Mouse (Mus musculus): ENCODE measurements at regions not wholly inside any gene's neighbourhood (a gene's known extent, or its start where the extent isn't known, plus 50 kb on each side); places are given as distances from the start of the nearest gene placed in this dataset.

- WGBS: 81% methylated on average over 9 of the region's 9 CpGs
- Histone ChIP-seq H3K4me3 (replicated peaks; ENCODE audit: extremely low read depth, low read depth, low read length) (no peak overlapping the region), H3K4me1 (ENCODE audit: control insufficient read depth, insufficient read depth, low read length) (no peaks in the 10 kb centered on the region)
- no peak for DNase-seq
- no peak for TF ChIP-seq CTCF (IDR thresholded peaks at IDR 0.05; ENCODE audit: insufficient read depth, low read length)
- TF ChIP-seq POLR2A (IDR thresholded peaks at IDR 0.05; ENCODE audit: borderline replicate concordance, extremely low read depth, low read depth, low read length): no peak
These were observed 209.8 kb upstream of the Tshz3 start for GRCm38 (mm10) chr7:36488155-36488554.

GRCm38 (mm10) chr7:36491173-36491581 is 206.7 kb upstream of the Tshz3 start:
- Histone ChIP-seq H3K4me3 (replicated peaks; ENCODE audit: extremely low read depth, low read depth, low read length) (no peak overlapping the region), H3K4me1 (ENCODE audit: control insufficient read depth, insufficient read depth, low read length) (no peaks in the 10 kb centered on the region)
- TF ChIP-seq POLR2A (IDR thresholded peaks at IDR 0.05; ENCODE audit: borderline replicate concordance, extremely low read depth, low read depth, low read length): no peak
- no peak for DNase-seq
- WGBS: 71% methylated on average over 10 of the region's 10 CpGs

GRCm38 (mm10) chr7:36504010-36504875 is 193.7 kb upstream of the Tshz3 start:
- DNase-seq: no peak
- H3K4me1 ChIP-seq (ENCODE audit: control insufficient read depth, insufficient read depth, low read length): no peaks in the 10 kb centered on the region
- 61% methylated on average over 15 of the region's 15 CpGs for WGBS
- no peak overlapping the region for H3K4me3 ChIP-seq (replicated peaks; ENCODE audit: extremely low read depth, low read depth, low read length)
- TF ChIP-seq CTCF (IDR thresholded peaks at IDR 0.05; ENCODE audit: insufficient read depth, low read length) (no peak), POLR2A (IDR thresholded peaks at IDR 0.05; ENCODE audit: borderline replicate concordance, extremely low read depth, low read depth, low read length) (no peak)

GRCm38 (mm10) chr7:36507895-36508431 is 190.0 kb upstream of the Tshz3 start:
- WGBS: 59% methylated on average over 9 of the region's 9 CpGs

GRCm38 (mm10) chr7:36513680-36514079 is 184.2 kb upstream of the Tshz3 start:
- 55% methylated on average over 3 of the region's 3 CpGs for WGBS
- TF ChIP-seq POLR2A (IDR thresholded peaks at IDR 0.05; ENCODE audit: borderline replicate concordance, extremely low read depth, low read depth, low read length) (no peak), CTCF (IDR thresholded peaks at IDR 0.05; ENCODE audit: insufficient read depth, low read length) (no peak)
- no peak for DNase-seq

More at GRCm38 (mm10) chr7:36507895-36508431, 190.0 kb upstream of the Tshz3 start:
- H3K4me1 ChIP-seq (ENCODE audit: control insufficient read depth, insufficient read depth, low read length): no peaks in the 10 kb centered on the region
- no peak for TF ChIP-seq CTCF (IDR thresholded peaks at IDR 0.05; ENCODE audit: insufficient read depth, low read length)
- no peak for TF ChIP-seq POLR2A (IDR thresholded peaks at IDR 0.05; ENCODE audit: borderline replicate concordance, extremely low read depth, low read depth, low read length)
- no peak overlapping the region for H3K4me3 ChIP-seq (replicated peaks; ENCODE audit: extremely low read depth, low read depth, low read length)
- DNase-seq: no peak

GRCm38 (mm10) chr7:36516094-36516663 is 181.7 kb upstream of the Tshz3 start:
- no peak for TF ChIP-seq POLR2A (IDR thresholded peaks at IDR 0.05; ENCODE audit: borderline replicate concordance, extremely low read depth, low read depth, low read length)
- no peak for TF ChIP-seq CTCF (IDR thresholded peaks at IDR 0.05; ENCODE audit: insufficient read depth, low read length)
- WGBS: 53% methylated on average over 7 of the region's 7 CpGs
- Histone ChIP-seq H3K4me3 (replicated peaks; ENCODE audit: extremely low read depth, low read depth, low read length) (no peak overlapping the region), H3K4me1 (ENCODE audit: control insufficient read depth, insufficient read depth, low read length) (no peaks in the 10 kb centered on the region)
- no peak for DNase-seq

More at GRCm38 (mm10) chr7:36513680-36514079, 184.2 kb upstream of the Tshz3 start:
- no peak overlapping the region for H3K4me3 ChIP-seq (replicated peaks; ENCODE audit: extremely low read depth, low read depth, low read length)
- H3K4me1 ChIP-seq (ENCODE audit: control insufficient read depth, insufficient read depth, low read length): no peaks in the 10 kb centered on the region

- Histone ChIP-seq H3K4me1 (ENCODE audit: control insufficient read depth, insufficient read depth, low read length) (no peaks in the 10 kb centered on the region), H3K4me3 (replicated peaks; ENCODE audit: extremely low read depth, low read depth, low read length) (no peak overlapping the region)
- TF ChIP-seq CTCF (IDR thresholded peaks at IDR 0.05; ENCODE audit: insufficient read depth, low read length): no peak
- no peak for TF ChIP-seq POLR2A (IDR thresholded peaks at IDR 0.05; ENCODE audit: borderline replicate concordance, extremely low read depth, low read depth, low read length)
- no peak for DNase-seq
- WGBS: 75% methylated on average over 4 of the region's 4 CpGs
These were observed 178.9 kb upstream of the Tshz3 start for GRCm38 (mm10) chr7:36519027-36519426.

- TF ChIP-seq CTCF (IDR thresholded peaks at IDR 0.05; ENCODE audit: insufficient read depth, low read length): no peak
- TF ChIP-seq POLR2A (IDR thresholded peaks at IDR 0.05; ENCODE audit: borderline replicate concordance, extremely low read depth, low read depth, low read length): no peak
- Histone ChIP-seq H3K4me3 (replicated peaks; ENCODE audit: extremely low read depth, low read depth, low read length) (no peak overlapping the region), H3K4me1 (ENCODE audit: control insufficient read depth, insufficient read depth, low read length) (no peaks in the 10 kb centered on the region)
- 67% methylated on average over 5 of the region's 5 CpGs for WGBS
- DNase-seq: no peak
These were observed 175.0 kb upstream of the Tshz3 start for GRCm38 (mm10) chr7:36522960-36523359.

GRCm38 (mm10) chr7:36526148-36526547 is 171.8 kb upstream of the Tshz3 start:
- Histone ChIP-seq H3K4me1 (ENCODE audit: control insufficient read depth, insufficient read depth, low read length) (no peaks in the 10 kb centered on the region), H3K4me3 (replicated peaks; ENCODE audit: extremely low read depth, low read depth, low read length) (no peak overlapping the region)
- WGBS: 64% methylated on average over 7 of the region's 7 CpGs
- no peak for DNase-seq
- TF ChIP-seq CTCF (IDR thresholded peaks at IDR 0.05; ENCODE audit: insufficient read depth, low read length): no peak
- no peak for TF ChIP-seq POLR2A (IDR thresholded peaks at IDR 0.05; ENCODE audit: borderline replicate concordance, extremely low read depth, low read depth, low read length)
